Mouse (Mus musculus) CH12.LX (cell line): ENCODE data around the gene Exoc2. TPM values are rescaled to one million over a fixed set of nuclear protein-coding genes. Genes with fewer than 3 reads are reported as not detected.

Source experiments
- DNase-seq: peaks from one replicate; pipeline ENCODE4 v3.0.0-alpha.2; 2013; ENCODE audit errors: extremely low read depth
- H3K27ac ChIP-seq: 2 replicates; pipeline ENCODE4 v1.5.1; 2012; ENCODE audit warnings: low read depth, mild to moderate bottlenecking, control low read depth, moderate library complexity; ENCODE audit not compliant: insufficient read depth
- H3K27me3 ChIP-seq: replicated peaks from 2 replicates; pipeline ENCODE3; 2012; ENCODE audit warnings: inconsistent platforms
- H3K36me3 ChIP-seq, 2 experiments: replicated peaks in 1 of 2; 2 replicates each; pipeline versions ENCODE3 to v1.6.1; 2012; ENCODE audit warnings: inconsistent platforms in 1 of 2, low read length in 1 of 2, mild to moderate bottlenecking in 1 of 2, mixed read lengths in 1 of 2, moderate library complexity in 1 of 2; ENCODE audit not compliant: control insufficient read depth in 1 of 2, insufficient read depth in 1 of 2
- H3K4me1 ChIP-seq, 2 experiments: 2 replicates each; pipeline ENCODE4 v1.6.1; 2012; ENCODE audit warnings: inconsistent platforms in 1 of 2, moderate library complexity in 1 of 2; ENCODE audit not compliant: insufficient read depth in 2 of 2, control insufficient read depth in 1 of 2
- H3K4me2 ChIP-seq: 2 replicates; pipeline ENCODE4 v1.6.1; 2012; ENCODE audit warnings: low read depth, mild to moderate bottlenecking, control low read depth; ENCODE audit not compliant: poor library complexity, insufficient read depth, severe bottlenecking
- H3K4me3 ChIP-seq, 3 experiments: fragments of 150-350 bp in 1 of 3; sonication (generic) in 1 of 3; replicated peaks in 1 of 3; 2 replicates each; pipeline versions ENCODE3 to v1.5.1; 2011 to 2012; ENCODE audit warnings: low read depth in 2 of 3, low read length in 2 of 3, mild to moderate bottlenecking in 2 of 3, moderate library complexity in 2 of 3, control low read depth in 1 of 3, improper control_type of control experiment in 1 of 3, inconsistent platforms in 1 of 3, mixed read lengths in 1 of 3; ENCODE audit not compliant: poor library complexity in 1 of 3
- H3K79me2 ChIP-seq: replicated peaks from 2 replicates; pipeline ENCODE4 v1.6.1; 2012; ENCODE audit warnings: mild to moderate bottlenecking, moderate library complexity; ENCODE audit not compliant: control insufficient read depth, poor library complexity, insufficient read depth, severe bottlenecking; ENCODE audit errors: extremely low read depth
- H3K9ac ChIP-seq: 2 replicates; pipeline ENCODE4 v1.6.1; 2012; ENCODE audit warnings: low read depth, mild to moderate bottlenecking, control low read depth, moderate library complexity; ENCODE audit not compliant: insufficient read depth
- H3K9me3 ChIP-seq: replicated peaks from 2 replicates; pipeline ENCODE3; 2012; ENCODE audit warnings: low read length, inconsistent platforms, mixed read lengths
- CHD2 ChIP-seq: IDR thresholded peaks from 2 replicates; pipeline ENCODE4 v1.6.1; 2011; ENCODE audit warnings: low read length, improper control_type of control experiment
- KAT2A ChIP-seq: IDR thresholded peaks from 2 replicates; pipeline ENCODE4 v1.6.1; 2012; ENCODE audit warnings: low read length, improper control_type of control experiment, inconsistent platforms; ENCODE audit not compliant: insufficient replicate concordance
- POLR2A ChIP-seq: IDR thresholded peaks from 2 replicates; pipeline ENCODE4 v1.6.1; 2011; ENCODE audit warnings: low read depth, mild to moderate bottlenecking, improper control_type of control experiment, low read length
- SIN3A ChIP-seq: IDR thresholded peaks from 2 replicates; pipeline ENCODE4 v1.6.1; 2012; ENCODE audit warnings: low read length, improper control_type of control experiment, inconsistent platforms
- TBP ChIP-seq: conservative IDR thresholded peaks from 2 replicates; pipeline ENCODE4 v1.6.1; 2011; ENCODE audit warnings: low read depth, low read length, improper control_type of control experiment
- USF2 ChIP-seq: conservative IDR thresholded peaks from 2 replicates; pipeline ENCODE4 v1.6.1; 2011; ENCODE audit warnings: low read depth, low read length, improper control_type of control experiment
- dilution Hi-C: fragments of 300-500 bp; cut with MboI; formaldehyde crosslinking; loops from 2 replicates; pipeline ENCODE4 v1.14.3; 2020; ENCODE audit warnings: low sequenced_read_pairs; ENCODE audit not compliant: extremely low pct_unique_long_range_greater_than_20kb, extremely low pct_ligation_motif_present
- in situ Hi-C: fragments of 300-500 bp; cut with MboI; formaldehyde crosslinking; loops from 3 replicates; pipeline ENCODE4 v1.14.3; 2019; ENCODE audit warnings: low sequenced_read_pairs, low pct_ligation_motif_present, low pct_unique_long_range_greater_than_20kb, mixed read lengths
- polyA plus RNA-seq: library from polyadenylated mRNA; unstranded; fragments of >175 nt; gene quantifications from 2 replicates; pipeline ENCODE4 v1.2.1, GENCODE M21; 2012; ENCODE audit warnings: low read depth; ENCODE audit not compliant: insufficient read length
- total RNA-seq, 2 experiments: library from RNA; depleted of rRNA; stranded (reverse); fragments of 300-350 nt in 1 of 2; fragments of >200 nt in 1 of 2; gene quantifications; 2 replicates each; pipeline ENCODE4 v1.2.3; 2012 to 2014

The Exoc2 gene
- total and polyA plus RNA-seq, 3 experiments: 21.1 to 33.0 (median 29.7) TPM

DNA sequence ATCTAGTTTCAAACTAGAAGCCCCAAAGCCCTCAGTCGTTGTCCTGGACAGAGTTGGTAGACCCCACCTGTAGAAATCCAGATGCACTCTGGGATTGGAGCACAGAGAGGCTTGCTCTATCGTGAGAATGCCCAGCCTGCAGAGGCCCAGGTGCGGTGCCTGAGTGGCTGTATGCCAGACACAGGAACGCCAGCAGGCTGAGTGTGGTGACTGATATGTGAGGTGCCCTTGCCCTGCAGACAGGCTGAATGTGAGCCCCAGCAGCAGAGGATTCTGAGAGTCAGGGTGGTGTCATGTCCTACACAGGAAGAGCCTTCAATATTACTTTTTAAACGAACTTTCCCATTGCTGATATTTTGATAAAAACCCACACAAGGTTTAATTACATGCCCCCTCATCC lies 208.0 kb downstream of the Exoc2 start:
- Histone ChIP-seq H3K4me2 (no peak overlapping the region), H3K36me3 (peaks cover 49 to 58% of the 10 kb centered on the region in 2 experiments), H3K9me3 (no peaks in the 10 kb centered on the region), H3K4me1 (peaks cover 20 to 69% of the 10 kb centered on the region in 2 experiments), H3K9ac (no peak overlapping the region), H3K27me3 (no peaks in the 10 kb centered on the region), H3K4me3 (no peak overlapping the region), H3K79me2 (peaks cover 17% of the 10 kb centered on the region), H3K27ac (no peak overlapping the region)
- no peak for TF ChIP-seq SIN3A
- no peak; the same call in 1 of the 2 replicates for TF ChIP-seq CHD2
- TF ChIP-seq POLR2A: peak; percentile 28
- in situ Hi-C loops (no loop called here), dilution Hi-C loops (no loop called here)
- DNase-seq: no peak

DNA sequence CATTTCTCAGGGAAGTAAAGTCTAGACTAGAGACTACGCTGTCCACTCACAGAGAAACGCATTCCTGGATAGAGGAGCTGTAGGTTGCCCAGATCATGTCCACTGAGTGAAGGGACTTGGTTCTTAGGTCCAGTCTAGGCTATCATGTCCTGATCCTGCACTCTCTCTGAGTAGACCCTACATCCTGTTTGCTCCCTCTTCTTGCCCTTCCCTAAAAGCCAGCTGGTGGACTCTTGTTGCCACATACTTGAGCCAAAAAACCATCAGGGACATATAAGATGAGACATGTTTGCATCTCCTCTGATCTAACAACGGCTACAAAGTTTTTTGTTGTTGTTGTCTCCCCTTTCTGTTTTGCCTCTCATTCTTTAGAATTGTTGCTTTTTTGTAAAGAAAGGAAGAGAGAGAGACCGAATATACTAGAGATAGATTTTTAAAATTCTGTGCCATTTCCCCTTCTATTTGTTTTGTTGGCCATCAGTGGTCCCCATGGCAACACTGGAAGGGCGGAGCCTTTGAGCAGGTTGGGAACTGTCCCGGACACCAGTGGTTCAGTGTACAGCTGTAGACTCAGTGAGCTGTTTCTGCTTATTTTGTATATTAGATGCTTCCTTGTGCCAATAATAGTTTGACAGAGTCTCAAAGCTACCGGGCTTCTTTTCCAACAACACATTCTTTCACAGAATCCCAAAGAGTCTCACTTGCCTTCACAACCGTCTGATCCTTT lies 209.7 kb downstream of the Exoc2 start:
- no peak overlapping the region for H3K4me3 ChIP-seq
- peaks cover 18 to 81% of the 10 kb centered on the region in 2 experiments for H3K4me1 ChIP-seq
- H3K9ac ChIP-seq: no peak overlapping the region
- no peaks in the 10 kb centered on the region for H3K27me3 ChIP-seq
- peaks cover 67 to 75% of the 10 kb centered on the region in 2 experiments for H3K36me3 ChIP-seq
- in situ Hi-C loops: no loop called here
- no peak overlapping the region for H3K4me2 ChIP-seq
- peaks cover 34% of the 10 kb centered on the region for H3K79me2 ChIP-seq
- dilution Hi-C loops: no loop called here
- DNase-seq: no peak
- H3K9me3 ChIP-seq: no peaks in the 10 kb centered on the region
- peak overlapping the region; percentile 28; the same call in 1 of the 2 replicates for H3K27ac ChIP-seq
- TF ChIP-seq KAT2A: no peak
- TF ChIP-seq TBP: no peak
- TF ChIP-seq USF2: no peak

Other genes with a start within 250 kb of the Exoc2 start
- gene Irf4, start 224.9 kb downstream of the Exoc2 start, total RNA-seq (2012; rRNA removed): 115 and 138 TPM in 2 replicates
- 122 and 142 TPM in 2 replicates for gene Irf4, start 224.9 kb downstream of the Exoc2 start, total RNA-seq (2014; rRNA removed)
- gene Irf4, start 224.9 kb downstream of the Exoc2 start, polyA plus RNA-seq: 74.5 and 81.7 TPM in 2 replicates
- gene Hus1b, start 26.3 kb downstream of the Exoc2 start, total RNA-seq (2012; rRNA removed): 7.3 and 8.1 TPM in 2 replicates
- gene Hus1b, start 26.3 kb downstream of the Exoc2 start, total RNA-seq (2014; rRNA removed): 17.8 and 18.2 TPM in 2 replicates
- 9.0 and 9.4 TPM in 2 replicates for gene Hus1b, start 26.3 kb downstream of the Exoc2 start, polyA plus RNA-seq
- not detected in 2 replicates for gene Gm5447, start 111 bp upstream of the Exoc2 start, total RNA-seq (2012; rRNA removed)
- not detected in 2 replicates for gene Gm5447, start 111 bp upstream of the Exoc2 start, total RNA-seq (2014; rRNA removed)
- 0.14 TPM in 1 of 2 replicates, not detected in the other for gene Gm5447, start 111 bp upstream of the Exoc2 start, polyA plus RNA-seq